18 mouse cellular contexts compared by ENCODE assay signal in the genomic region with DNA sequence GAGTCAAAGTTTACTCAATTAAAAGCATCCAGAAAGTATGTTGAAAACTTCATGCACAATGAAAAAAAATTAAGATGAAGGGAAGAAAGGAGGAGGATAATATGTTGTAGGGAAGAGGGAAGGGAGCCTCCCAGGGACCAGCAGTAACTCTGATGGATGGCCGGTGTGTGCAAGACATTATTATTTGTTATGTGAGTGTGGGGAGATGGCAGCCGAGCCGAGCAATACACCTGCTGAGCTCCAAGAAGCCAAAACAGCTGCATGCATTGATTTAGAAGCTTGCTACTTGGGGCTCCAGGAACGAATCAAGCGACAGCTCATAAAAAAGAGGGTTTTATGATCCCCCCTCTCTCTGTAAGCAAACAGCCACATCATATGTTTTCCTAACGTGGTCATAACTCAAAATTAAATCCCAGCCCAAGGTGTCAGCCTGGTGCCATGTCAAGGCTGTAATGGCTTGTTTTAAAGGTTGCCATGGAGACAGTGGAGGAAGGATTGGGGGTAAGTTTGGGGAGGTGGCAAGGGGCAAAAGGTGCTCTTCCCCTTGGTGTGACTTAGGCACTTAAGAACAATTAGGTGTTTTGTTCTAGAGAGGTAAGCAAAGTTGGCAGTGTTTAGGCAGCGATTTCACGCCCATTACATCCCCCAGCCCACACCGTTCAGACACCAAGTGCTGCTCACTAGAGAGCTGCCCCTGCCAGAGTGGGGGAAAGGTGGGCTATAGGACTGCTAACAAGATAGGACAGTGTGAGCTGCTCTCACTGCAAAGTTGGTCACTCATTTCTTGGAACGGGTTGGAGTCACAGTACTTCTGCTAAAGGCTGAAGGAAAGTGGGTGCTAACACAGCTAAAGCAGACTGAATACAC.
DNase-seq lines count a peak whose midpoint lies in the region; ATAC-seq and TF ChIP-seq lines count a peak whose summit lies in the region.
"Had no signal": no experiment of that assay in that cellular context is flagged by ENCODE, and none has a peak within 500 bp of the region (broad histone marks: within the 10 kb centered on the region; RNA-seq: fewer than 3 reads in every experiment).

No protein-coding gene starts in this region.

- no peak overlapping the region for H3K9ac ChIP-seq in hindbrain, embryonic 11.5 days (ENCODE audit: low read depth, low read length)
- no peak overlapping the region for H3K9ac ChIP-seq in hindbrain, postnatal 0 days (replicated peaks; ENCODE audit: low read length)
- H3K9ac ChIP-seq: kidney, embryonic 15.5 days had no signal

- DNase-seq in hindbrain, embryonic 11.5 days (ENCODE audit: low spot score): no peak
- DNase-seq in hindbrain, postnatal 0 days (ENCODE audit: low spot score): no peak
- peak; percentile 33 for DNase-seq in embryo, embryonic 10 days (ENCODE audit: low spot score)
- peak; percentile 98 for DNase-seq in hindlimb bud, embryonic 11.5 days (ENCODE audit: extremely low spot score, low read depth, low spot score)
- no peak for DNase-seq in right cerebral cortex, postnatal 14 days
- no peak for DNase-seq in adrenal gland, adult 8-10 months
- DNase-seq: cerebellum, adult 9-11 months; heart, adult 2 months; lung, adult 18-20 months; lung, postnatal 4 days; right cerebral cortex, postnatal 4 days; thymus, postnatal 25 days had no signal

- WGBS in hindbrain, embryonic 11.5 days: 32% methylated on average over 10 of the region's 10 CpGs
- WGBS in hindbrain, postnatal 0 days: 22% methylated on average over 10 of the region's 10 CpGs

- no peaks in the 10 kb centered on the region for H3K4me1 ChIP-seq in hindbrain, embryonic 11.5 days (replicated peaks; ENCODE audit: control insufficient read depth, insufficient read depth, low read length)
- H3K4me1 ChIP-seq in hindbrain, postnatal 0 days (ENCODE audit: insufficient read depth, low read length): no peaks in the 10 kb centered on the region

- H3K9me3 ChIP-seq in hindbrain, embryonic 11.5 days (ENCODE audit: control insufficient read depth, low read length): no peaks in the 10 kb centered on the region
- H3K9me3 ChIP-seq in hindbrain, postnatal 0 days (ENCODE audit: low read length): no peaks in the 10 kb centered on the region
- H3K9me3 ChIP-seq: kidney, embryonic 15.5 days had no signal

- H3ac ChIP-seq in myocyte (ENCODE audit: control insufficient read depth, insufficient read length): no peak overlapping the region

- no peak for TF ChIP-seq CTCF in hindbrain, postnatal 0 days (IDR thresholded peaks at IDR 0.05; ENCODE audit: low read depth)

- H3K27me3 ChIP-seq in hindbrain, embryonic 11.5 days (ENCODE audit: control insufficient read depth, insufficient read depth, low read length): no peaks in the 10 kb centered on the region
- H3K27me3 ChIP-seq in hindbrain, postnatal 0 days (ENCODE audit: insufficient read depth, low read length): no peaks in the 10 kb centered on the region
- no peaks in the 10 kb centered on the region for H3K27me3 ChIP-seq in myocyte (ENCODE audit: control insufficient read depth, insufficient read depth, insufficient read length)
- H3K27me3 ChIP-seq: CH12.LX; kidney, embryonic 15.5 days had no signal

- H3K4me2 ChIP-seq in hindbrain, embryonic 11.5 days (replicated peaks; ENCODE audit: low read depth, low read length): no peak overlapping the region
- H3K4me2 ChIP-seq in hindbrain, postnatal 0 days (ENCODE audit: low read depth, low read length): no peak overlapping the region
- no peak overlapping the region for H3K4me2 ChIP-seq in myocyte (ENCODE audit: low read depth)
- H3K4me2 ChIP-seq: kidney, embryonic 15.5 days; midbrain, embryonic 11.5 days had no signal

- no peaks in the 10 kb centered on the region for H3K36me3 ChIP-seq in hindbrain, embryonic 11.5 days (ENCODE audit: control insufficient read depth, insufficient read depth, low read length)
- no peaks in the 10 kb centered on the region for H3K36me3 ChIP-seq in hindbrain, postnatal 0 days (ENCODE audit: insufficient read depth, low read length)
- no peaks in the 10 kb centered on the region for H3K36me3 ChIP-seq in myocyte (ENCODE audit: control insufficient read depth, insufficient read depth)
- H3K36me3 ChIP-seq: kidney, embryonic 15.5 days had no signal

- 0 out of 2 replicates have a peak, but pooled peaks have one; percentile 38 for ATAC-seq in hindbrain, embryonic 11.5 days (ENCODE audit: low FRiP score)
- ATAC-seq in hindbrain, postnatal 0 days: no peak
- ATAC-seq: forebrain, embryonic 16.5 days; hindbrain, embryonic 16.5 days had no signal

- TF ChIP-seq POLR2A in myocyte (IDR thresholded peaks at IDR 0.05; ENCODE audit: insufficient read length, low read depth): no peak

- no peak overlapping the region for H3K4me3 ChIP-seq in hindbrain, embryonic 11.5 days (ENCODE audit: low read depth, low read length)
- no peak overlapping the region for H3K4me3 ChIP-seq in hindbrain, postnatal 0 days (ENCODE audit: low read length)
- H3K4me3 ChIP-seq in myocyte: no peak overlapping the region
- H3K4me3 ChIP-seq: heart, adult 2 months; kidney, embryonic 15.5 days had no signal

- no peak overlapping the region for H3K27ac ChIP-seq in hindbrain, embryonic 11.5 days (ENCODE audit: low read depth, low read length)
- H3K27ac ChIP-seq in hindbrain, postnatal 0 days: no peak overlapping the region
- H3K27ac ChIP-seq: heart, adult 2 months; kidney, embryonic 15.5 days had no signal

- H3K79me2 ChIP-seq in myocyte (ENCODE audit: control insufficient read depth, insufficient read depth): no peaks in the 10 kb centered on the region

TF ChIP-seq in myocyte, 11 proteins besides CTCF, POLR2A, EP300 and RAD21:
- TF ChIP-seq MYOD1 (IDR thresholded peaks at IDR 0.05; ENCODE audit: control insufficient read depth in 1 of 3, insufficient read length in 2 of 3, low read depth in 2 of 3): peak in 2 of 3 experiments; percentile 30 to 53
- TF ChIP-seq CEBPB (IDR thresholded peaks at IDR 0.05; ENCODE audit: insufficient read depth, poor library complexity, severe bottlenecking): no peak
- TF ChIP-seq TCF12 (IDR thresholded peaks at IDR 0.05; ENCODE audit: insufficient read depth, poor library complexity, severe bottlenecking): no peak
- no peak for TF ChIP-seq REST (IDR thresholded peaks at IDR 0.05; ENCODE audit: insufficient read depth, insufficient read length)
- peak in 1 of 3 experiments; percentile 13 for TF ChIP-seq MYOG (IDR thresholded peaks at IDR 0.05; ENCODE audit: control insufficient read depth in 1 of 3, insufficient read depth in 1 of 3, insufficient read length in 2 of 3, low read depth in 2 of 3)
TF ChIP-seq in myocyte: peak in this region for 2.

Comparison
In these comparisons a context has a peak if more than half of its experiments do, and no peak if none do; other contexts are left out.
1. DNase-seq: peak in embryo, embryonic 10 days (single experiment) and hindlimb bud, embryonic 11.5 days (single experiment); none in hindbrain, embryonic 11.5 days (single experiment), hindbrain, postnatal 0 days (single experiment), right cerebral cortex, postnatal 14 days (single experiment) and adrenal gland, adult 8-10 months (single experiment).